In the genomic region with DNA sequence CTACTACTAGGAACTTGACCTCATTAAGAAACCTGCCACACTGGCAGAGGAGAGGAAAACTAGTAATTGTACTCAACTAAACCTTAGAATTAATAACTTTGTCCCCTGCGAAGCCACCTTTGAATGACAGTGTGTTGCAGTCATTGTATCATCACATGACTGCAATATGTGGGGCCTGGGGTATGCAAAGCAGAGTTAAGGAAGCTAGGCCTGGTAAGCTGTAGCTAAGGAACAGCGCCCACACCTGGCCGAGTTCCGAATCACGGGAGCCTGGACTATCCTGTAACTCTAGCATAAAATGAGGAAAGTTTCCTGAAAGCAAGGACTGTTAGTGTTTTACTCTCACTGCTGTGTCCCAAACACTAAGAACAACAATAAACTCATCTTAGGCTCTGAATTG, we compare ENCODE assay signal across 9 mouse cellular contexts. TPM values are rescaled to one million over a fixed set of nuclear protein-coding genes. Genes with fewer than 3 reads are reported as not detected.
A peak's percentile ranks its signal among the peaks of the same experiment; 100 is the strongest.
DNase-seq lines count a peak whose midpoint lies in the region; ATAC-seq and TF ChIP-seq lines count a peak whose summit lies in the region.
"Had no signal": no experiment of that assay in that cellular context is flagged by ENCODE, and none has a peak within 500 bp of the region (broad histone marks: within the 10 kb centered on the region; RNA-seq: fewer than 3 reads in every experiment).

No protein-coding gene starts in this region.

- no peaks in the 10 kb centered on the region for H3K27me3 ChIP-seq in neural tube, embryonic 11.5 days (ENCODE audit: control insufficient read depth, insufficient read depth, low read length)
- H3K27me3 ChIP-seq in neural tube, embryonic 15.5 days (replicated peaks): no peaks in the 10 kb centered on the region

- no peak overlapping the region for H3K9ac ChIP-seq in neural tube, embryonic 11.5 days (ENCODE audit: low read length)
- H3K9ac ChIP-seq in neural tube, embryonic 15.5 days (replicated peaks): no peak overlapping the region

- TF ChIP-seq CTCF in brain, embryonic 14.5 days (IDR thresholded peaks at IDR 0.05; ENCODE audit: borderline replicate concordance, extremely low read depth, insufficient read depth, insufficient read length): peak; percentile 33; the same call in 1 of the 2 replicates

- DNase-seq in heart, adult 11 months: peak; percentile 52
- no peak for DNase-seq in heart, adult 9 months (ENCODE audit: low spot score in 2 of 2)
- DNase-seq in neural tube, embryonic 11.5 days (ENCODE audit: low spot score): peak; percentile 36
- no peak for DNase-seq in brain, embryonic 14.5 days (ENCODE audit: low read depth)
- peak; percentile 77 for DNase-seq in testis, postnatal 10 days (ENCODE audit: low spot score)
- DNase-seq in right cerebral cortex, adult 2 months (ENCODE audit: low spot score in 2 of 2): no peak
- DNase-seq in cerebellum, adult 11-12 months: no peak

- no peak overlapping the region for H3K27ac ChIP-seq in neural tube, embryonic 11.5 days (ENCODE audit: low read depth, low read length)
- no peak overlapping the region for H3K27ac ChIP-seq in neural tube, embryonic 15.5 days (replicated peaks)

- no peak for TF ChIP-seq POLR2A in brain, embryonic 14.5 days (IDR thresholded peaks at IDR 0.05; ENCODE audit: borderline replicate concordance, extremely low read depth, insufficient read depth, insufficient read length, poor library complexity, severe bottlenecking)

- 61% methylated on average over 5 of the region's 5 CpGs for WGBS in neural tube, embryonic 11.5 days
- WGBS in neural tube, embryonic 15.5 days: 74% methylated on average over 5 of the region's 5 CpGs

- ATAC-seq in neural tube, embryonic 11.5 days (ENCODE audit: insufficient read depth, low FRiP score, low TSS enrichment): no peak
- no peak for ATAC-seq in neural tube, embryonic 15.5 days (ENCODE audit: low FRiP score)
- ATAC-seq: midbrain, embryonic 16.5 days had no signal

- H3K4me1 ChIP-seq in neural tube, embryonic 11.5 days (ENCODE audit: control insufficient read depth, insufficient read depth, low read length): no peaks in the 10 kb centered on the region
- 0 out of 2 replicates have a peak, but pooled peaks cover 6% of the 10 kb centered on the region for H3K4me1 ChIP-seq in neural tube, embryonic 15.5 days

- no peaks in the 10 kb centered on the region for H3K36me3 ChIP-seq in neural tube, embryonic 11.5 days (ENCODE audit: control insufficient read depth, insufficient read depth, low read length)
- H3K36me3 ChIP-seq in neural tube, embryonic 15.5 days: no peaks in the 10 kb centered on the region

- no peaks in the 10 kb centered on the region for H3K9me3 ChIP-seq in neural tube, embryonic 11.5 days (ENCODE audit: control insufficient read depth, low read length)
- no peaks in the 10 kb centered on the region for H3K9me3 ChIP-seq in neural tube, embryonic 15.5 days (replicated peaks)

- H3K4me2 ChIP-seq in neural tube, embryonic 11.5 days (ENCODE audit: low read depth): no peak overlapping the region
- no peak overlapping the region for H3K4me2 ChIP-seq in neural tube, embryonic 15.5 days

- H3K4me3 ChIP-seq in neural tube, embryonic 11.5 days (ENCODE audit: low read depth, low read length): no peak overlapping the region
- no peak overlapping the region for H3K4me3 ChIP-seq in neural tube, embryonic 15.5 days (replicated peaks)

RNA-seq across cellular contexts. Expression of a gene that starts 33.2 kb away (rescaled TPM):
- polyA plus RNA-seq in neural tube, embryonic 11.5 days (2014; fragmentation: Nextera tagmentation; extraction: Ambion mirVana): 70.1 and 71.8 TPM in 2 replicates
- 29.5 and 30.1 TPM in 2 replicates for polyA plus RNA-seq in neural tube, embryonic 15.5 days (2015; fragmentation: Nextera tagmentation; extraction: Ambion mirVana)
- 6.3 and 10.3 TPM in 2 replicates for polyA plus RNA-seq in brain, embryonic 14.5 days (2012; rRNA removed)

Comparison
In these comparisons a context has a peak if more than half of its experiments do, and no peak if none do; other contexts are left out.
1. DNase-seq: peak in heart, adult 11 months (single experiment), neural tube, embryonic 11.5 days (single experiment) and testis, postnatal 10 days (single experiment); none in heart, adult 9 months (0 of 2), brain, embryonic 14.5 days (single experiment), right cerebral cortex, adult 2 months (0 of 2) and cerebellum, adult 11-12 months (single experiment).